In genomic region chr1:71289511-71289910, GRCm38 (mm10) we compare ENCODE assay signal across 9 mouse cellular contexts.
DNase-seq lines count a peak whose midpoint lies in the region; ATAC-seq and TF ChIP-seq lines count a peak whose summit lies in the region.
"Had no signal": no experiment of that assay in that cellular context is flagged by ENCODE, and none has a peak within 500 bp of the region (broad histone marks: within the 10 kb centered on the region; RNA-seq: fewer than 3 reads in every experiment).

No protein-coding gene starts in this region.

- H3K4me2 ChIP-seq in forebrain, embryonic 16.5 days (ENCODE audit: low read length): no peak overlapping the region
- H3K4me2 ChIP-seq: liver, embryonic 15.5 days had no signal

- no peaks in the 10 kb centered on the region for H3K36me3 ChIP-seq in forebrain, embryonic 10.5 days (replicated peaks)
- H3K36me3 ChIP-seq in forebrain, embryonic 16.5 days (ENCODE audit: control insufficient read depth, insufficient read depth): no peaks in the 10 kb centered on the region
- no peaks in the 10 kb centered on the region for H3K36me3 ChIP-seq in E14TG2a.4 (ENCODE audit: insufficient read depth, low read length)
- H3K36me3 ChIP-seq: liver, embryonic 15.5 days had no signal

- peak; percentile 57 for DNase-seq in forebrain, embryonic 10.5 days (ENCODE audit: extremely low spot score, low spot score)
- peak; percentile 17 for DNase-seq in c-Kit-positive CD71-positive TER-119-negative erythroid progenitor cells, embryonic 14.5 days (ENCODE audit: low read depth)
- DNase-seq in forelimb bud, embryonic 11.5 days (ENCODE audit: low read depth, low spot score): peak; percentile 54
- DNase-seq in layer of hippocampus, adult 18-20 months (ENCODE audit: low spot score in 2 of 2): peak; percentile 19 to 78
- DNase-seq in lung, postnatal 25 days (ENCODE audit: low spot score): peak; percentile 52
- DNase-seq in spleen, postnatal 4 days (ENCODE audit: low spot score in 2 of 2): peak; percentile 22 to 71

- ATAC-seq in forebrain, embryonic 16.5 days: no peak

- TF ChIP-seq CTCF in E14TG2a.4 (conservative IDR thresholded peaks at IDR 0.05; ENCODE audit: low read length): peak; percentile 55

- no peak overlapping the region for H3K9ac ChIP-seq in forebrain, embryonic 16.5 days (replicated peaks; ENCODE audit: low read depth, low read length)
- H3K9ac ChIP-seq: liver, embryonic 15.5 days had no signal

- no peaks in the 10 kb centered on the region for H3K27me3 ChIP-seq in forebrain, embryonic 10.5 days (ENCODE audit: poor library complexity, severe bottlenecking)
- no peaks in the 10 kb centered on the region for H3K27me3 ChIP-seq in forebrain, embryonic 16.5 days (replicated peaks; ENCODE audit: control insufficient read depth, insufficient read depth, low read length)
- H3K27me3 ChIP-seq in E14TG2a.4 (ENCODE audit: insufficient read depth, low read length): no peaks in the 10 kb centered on the region
- H3K27me3 ChIP-seq: liver, embryonic 15.5 days had no signal

- H3K9me3 ChIP-seq in forebrain, embryonic 10.5 days: no peaks in the 10 kb centered on the region
- no peaks in the 10 kb centered on the region for H3K9me3 ChIP-seq in forebrain, embryonic 16.5 days (ENCODE audit: control insufficient read depth, low read length)
- no peaks in the 10 kb centered on the region for H3K9me3 ChIP-seq in E14TG2a.4 (ENCODE audit: low read length)
- H3K9me3 ChIP-seq: liver, embryonic 15.5 days had no signal

- H3K4me1 ChIP-seq in forebrain, embryonic 10.5 days: no peaks in the 10 kb centered on the region; the same call in 1 of the 2 replicates
- H3K4me1 ChIP-seq in forebrain, embryonic 16.5 days (replicated peaks; ENCODE audit: control insufficient read depth, insufficient read depth, low read length): no peaks in the 10 kb centered on the region
- no peaks in the 10 kb centered on the region for H3K4me1 ChIP-seq in E14TG2a.4 (replicated peaks; ENCODE audit: low read depth, low read length)
- H3K4me1 ChIP-seq: liver, embryonic 15.5 days had no signal

- no peak overlapping the region for H3K4me3 ChIP-seq in forebrain, embryonic 10.5 days
- no peak overlapping the region for H3K4me3 ChIP-seq in forebrain, embryonic 16.5 days (replicated peaks; ENCODE audit: low read length)
- no peak overlapping the region for H3K4me3 ChIP-seq in E14TG2a.4 (replicated peaks; ENCODE audit: low read length)
- H3K4me3 ChIP-seq: liver, embryonic 15.5 days had no signal

- H3K27ac ChIP-seq in forebrain, embryonic 10.5 days: no peak overlapping the region
- H3K27ac ChIP-seq in forebrain, embryonic 16.5 days (ENCODE audit: low read length): no peak overlapping the region
- H3K27ac ChIP-seq: liver, embryonic 15.5 days had no signal

- WGBS in forebrain, embryonic 10.5 days: 31% methylated on average over 5 of the region's 5 CpGs
- WGBS in forebrain, embryonic 16.5 days: 20% methylated on average over 5 of the region's 5 CpGs
